Mouse (Mus musculus) skeletal muscle tissue, adult 2 months (tissue): ENCODE results near the gene Pdgfra.

Source experiments
- DNase-seq: peaks from one replicate; pipeline ENCODE4 v3.0.0-alpha.2; 2012; ENCODE audit warnings: low read depth, low spot score

The Pdgfra gene

GRCm38 (mm10) chr5:75155741-75156553 lies 3.9 kb downstream of the Pdgfra start:
- DNase-seq: peak; percentile 46

GRCm38 (mm10) chr5:75156554-75157036 lies 4.5 kb downstream of the Pdgfra start:
- no peak for DNase-seq

DNA sequence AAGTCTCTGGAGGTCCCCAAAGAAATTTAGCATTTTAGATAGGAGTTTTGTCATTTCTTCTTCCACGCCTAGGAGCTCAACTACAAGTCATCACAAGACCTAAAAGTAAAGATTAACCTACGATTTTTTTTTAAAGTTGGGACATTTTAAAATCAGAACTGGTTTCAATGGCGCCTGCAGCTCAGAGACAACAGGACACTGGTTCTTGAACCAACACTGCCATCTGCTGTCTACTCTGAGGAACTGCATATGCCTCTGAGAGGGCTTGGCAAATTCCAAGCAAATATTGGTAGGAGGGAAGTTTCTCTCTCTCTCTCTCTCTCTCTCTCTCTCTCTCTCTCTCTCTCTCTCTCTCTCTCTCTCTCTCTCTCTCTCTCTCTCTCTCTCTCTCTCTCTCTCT lies 4.9 kb downstream of the Pdgfra start:
- DNase-seq: peak; percentile 67

- DNase-seq: no peak
Observed at GRCm38 (mm10) chr5:75160530-75161170, 8.6 kb downstream of the Pdgfra start.

DNA sequence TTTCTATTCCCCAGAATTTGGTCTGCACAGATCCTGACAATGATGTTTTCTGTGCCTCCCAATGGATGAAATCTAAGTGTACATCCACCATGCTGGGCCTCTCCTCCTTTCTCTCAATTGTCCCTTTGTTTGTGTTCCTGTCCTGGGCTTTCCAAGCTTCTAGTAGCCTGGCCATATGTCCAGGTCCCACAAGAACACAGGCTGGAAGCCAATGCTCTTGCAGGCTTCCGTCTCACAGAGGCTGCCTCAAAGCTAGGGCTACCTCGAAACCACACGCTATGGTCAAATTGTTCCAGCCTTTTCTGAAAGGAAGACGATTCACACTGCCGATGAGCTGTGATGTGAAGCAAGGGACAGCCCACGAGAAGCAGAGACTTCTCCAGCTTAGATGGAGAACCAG lies 9.5 kb downstream of the Pdgfra start:
- no peak for DNase-seq

DNA sequence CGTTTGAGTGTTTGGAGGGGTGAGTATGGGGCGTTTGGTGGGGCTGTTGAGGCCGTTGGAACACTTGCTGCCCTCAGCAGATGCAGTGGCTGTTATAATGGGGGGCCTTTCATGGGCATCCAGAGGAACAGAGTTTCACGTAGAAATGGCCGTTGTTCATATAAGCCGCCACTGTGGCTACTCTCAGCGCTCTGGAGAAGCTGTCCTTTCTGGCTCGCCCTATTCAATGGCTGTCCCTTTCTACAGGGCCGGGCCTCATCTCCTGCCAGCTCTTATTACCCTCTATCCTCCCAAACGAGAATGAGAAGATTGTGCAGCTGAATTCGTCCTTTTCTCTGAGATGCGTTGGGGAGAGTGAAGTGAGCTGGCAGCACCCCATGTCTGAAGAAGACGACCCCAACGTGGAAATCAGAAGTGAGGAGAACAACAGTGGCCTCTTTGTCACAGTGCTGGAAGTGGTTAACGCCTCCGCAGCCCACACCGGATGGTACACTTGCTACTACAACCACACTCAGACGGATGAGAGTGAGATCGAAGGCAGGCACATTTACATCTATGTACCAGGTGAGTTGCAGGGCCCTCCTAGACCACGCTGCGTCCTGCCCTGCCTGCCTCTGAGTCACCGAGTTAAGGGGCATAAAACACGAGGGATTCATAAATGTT lies 11.3 kb downstream of the Pdgfra start:
- no peak for DNase-seq

GRCm38 (mm10) chr5:75164688-75165087 lies 12.6 kb downstream of the Pdgfra start:
- DNase-seq: no peak

GRCm38 (mm10) chr5:75169837-75170236 lies 17.7 kb downstream of the Pdgfra start:
- no peak for DNase-seq

DNA sequence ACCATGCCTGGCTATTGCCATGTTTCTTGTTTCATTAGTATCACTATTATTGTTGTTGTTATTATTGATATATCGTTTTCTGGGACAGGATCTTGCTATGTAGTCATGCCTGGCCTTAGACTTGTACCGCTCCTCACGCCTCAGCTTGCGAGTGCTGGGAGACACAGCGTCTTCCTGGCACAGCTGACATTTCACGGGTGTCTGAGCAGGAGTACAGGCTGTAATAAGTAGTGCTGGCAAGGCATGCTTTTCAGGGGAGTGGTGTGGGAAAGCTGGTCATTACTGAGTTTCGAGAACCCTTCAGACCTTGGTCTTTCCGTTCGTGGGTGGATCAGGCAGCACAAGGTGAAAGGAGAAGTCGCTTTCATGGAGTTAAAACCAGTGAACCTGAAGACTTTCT lies 19.8 kb downstream of the Pdgfra start:
- DNase-seq: no peak

DNA sequence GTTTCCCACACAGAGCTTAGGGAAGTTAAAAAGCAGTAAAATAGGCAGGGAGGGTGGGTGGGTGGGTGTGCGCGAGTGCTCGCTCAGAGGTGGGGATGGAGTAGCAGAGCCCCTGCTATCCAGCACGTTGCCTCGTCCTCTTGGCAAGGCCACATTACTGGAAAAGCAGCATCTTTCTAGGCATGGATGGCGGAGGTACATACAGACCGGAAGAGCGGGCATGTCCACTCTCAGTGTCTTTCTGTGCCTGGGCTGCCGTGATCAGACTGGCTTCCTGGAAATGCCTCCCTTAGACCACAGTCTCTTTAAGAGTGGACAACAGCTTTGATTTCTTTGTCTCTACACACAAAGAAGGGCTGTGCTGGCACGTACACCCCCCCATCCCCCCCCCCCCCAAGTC lies 27.2 kb downstream of the Pdgfra start:
- DNase-seq: no peak

DNA sequence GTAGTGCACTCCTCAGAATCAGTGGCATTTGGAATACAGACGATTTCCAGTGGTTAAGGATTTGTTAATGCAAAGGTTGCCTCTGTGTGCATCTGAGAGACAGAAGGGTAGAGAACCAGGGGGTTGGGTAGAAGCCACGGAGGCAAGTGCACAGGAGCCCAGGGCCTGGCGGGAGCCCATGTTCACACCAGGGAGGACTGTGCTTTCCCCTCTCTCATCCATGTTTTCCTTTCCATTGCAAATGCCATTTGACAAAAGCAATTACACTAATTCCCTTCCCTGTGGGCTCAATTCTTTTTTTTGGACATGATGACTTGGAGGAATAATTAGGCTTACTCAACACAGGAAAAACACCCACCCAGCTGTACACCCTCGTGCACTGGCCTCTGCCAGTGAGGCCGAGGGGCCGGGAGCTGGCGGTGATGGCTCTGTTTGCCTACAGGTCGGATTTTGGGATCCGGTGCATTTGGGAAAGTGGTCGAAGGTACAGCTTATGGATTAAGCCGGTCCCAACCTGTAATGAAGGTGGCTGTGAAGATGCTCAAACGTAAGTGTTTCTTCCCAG lies 27.7 kb downstream of the Pdgfra start:
- DNase-seq: no peak

GRCm38 (mm10) chr5:75183653-75184052 lies 31.6 kb downstream of the Pdgfra start:
- no peak for DNase-seq

DNA sequence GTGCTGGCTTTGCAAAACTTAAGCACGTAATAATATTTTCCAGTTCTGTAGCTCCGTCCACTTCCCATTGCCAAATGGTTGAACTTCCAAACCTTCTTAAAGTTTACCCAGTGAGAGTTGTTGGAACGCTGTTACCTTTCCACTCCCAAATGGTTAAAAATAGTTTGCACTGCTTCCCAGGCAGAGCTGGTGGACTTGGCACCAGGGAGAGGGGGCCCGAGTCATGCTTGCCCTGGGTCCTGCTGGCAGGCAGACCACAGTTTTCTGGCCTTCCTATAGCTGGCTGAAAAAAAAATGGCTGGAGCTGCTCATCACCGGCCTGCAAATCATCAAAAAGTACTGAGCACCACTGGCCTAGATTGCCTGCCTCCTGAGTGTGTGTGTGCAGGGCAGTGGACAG lies 32.0 kb downstream of the Pdgfra start:
- no peak for DNase-seq

DNA sequence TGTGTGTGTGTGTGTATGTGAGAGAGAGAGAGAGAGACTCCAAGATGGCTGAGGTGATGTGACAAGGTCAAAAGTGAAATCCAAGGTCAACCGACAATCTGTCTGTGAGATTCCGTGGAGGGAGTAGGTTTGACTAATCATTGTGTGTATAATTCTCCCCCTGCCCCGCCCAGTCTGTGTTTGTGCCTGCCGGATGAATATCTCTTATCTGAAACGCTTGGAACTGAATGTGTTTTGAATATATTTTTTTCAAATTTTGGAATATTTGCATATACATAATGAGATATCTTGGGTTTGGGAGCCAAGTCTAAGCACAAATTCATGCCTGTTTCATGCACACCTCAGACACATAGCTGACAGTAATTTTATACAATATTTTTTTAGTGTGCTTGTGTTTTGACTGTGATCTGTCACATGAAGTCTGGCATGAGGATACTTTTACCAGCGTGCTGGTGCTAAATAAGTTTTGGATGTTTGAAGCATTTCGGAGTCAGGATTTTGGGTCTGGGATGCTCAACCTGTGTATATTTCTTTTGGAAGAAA lies 32.7 kb downstream of the Pdgfra start:
- DNase-seq: no peak

GRCm38 (mm10) chr5:75185584-75185983 lies 33.5 kb downstream of the Pdgfra start:
- no peak for DNase-seq

DNA sequence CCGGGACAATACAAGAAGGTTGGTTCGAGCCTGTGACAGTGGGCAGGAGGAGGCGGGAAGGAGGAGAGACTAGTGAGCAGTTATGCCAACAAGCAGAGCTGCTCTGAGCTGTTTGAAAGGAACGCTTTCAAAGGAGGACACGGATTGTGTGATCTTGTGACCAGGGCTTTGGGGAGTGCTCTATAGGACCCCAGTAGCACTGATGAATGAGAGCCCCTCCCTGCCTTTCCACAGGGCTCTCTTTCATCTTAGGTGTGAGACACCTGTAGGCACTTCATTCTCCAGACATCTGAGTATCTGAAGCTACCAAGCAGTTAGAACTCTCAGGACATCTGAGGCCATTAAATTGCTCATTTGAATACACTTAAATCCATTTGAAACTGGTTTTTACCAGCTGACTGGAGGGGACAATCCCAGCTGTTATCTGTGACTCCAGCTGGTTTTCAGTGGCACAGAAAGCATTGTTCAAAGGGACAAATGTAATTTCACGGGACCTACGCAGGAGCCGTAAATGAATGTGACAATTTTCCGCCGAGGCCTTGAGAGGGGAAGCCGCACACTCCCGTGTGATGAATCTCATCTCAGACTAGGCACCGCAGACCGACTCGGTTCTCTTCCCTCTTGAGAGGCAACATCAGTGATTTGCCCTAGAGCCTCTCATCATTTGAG lies 37.4 kb downstream of the Pdgfra start:
- no peak for DNase-seq

- DNase-seq: no peak
Observed at GRCm38 (mm10) chr5:75193107-75193506, 41.0 kb downstream of the Pdgfra start.

- no peak for DNase-seq
Observed at GRCm38 (mm10) chr5:75198413-75198812, 46.3 kb downstream of the Pdgfra start.

DNA sequence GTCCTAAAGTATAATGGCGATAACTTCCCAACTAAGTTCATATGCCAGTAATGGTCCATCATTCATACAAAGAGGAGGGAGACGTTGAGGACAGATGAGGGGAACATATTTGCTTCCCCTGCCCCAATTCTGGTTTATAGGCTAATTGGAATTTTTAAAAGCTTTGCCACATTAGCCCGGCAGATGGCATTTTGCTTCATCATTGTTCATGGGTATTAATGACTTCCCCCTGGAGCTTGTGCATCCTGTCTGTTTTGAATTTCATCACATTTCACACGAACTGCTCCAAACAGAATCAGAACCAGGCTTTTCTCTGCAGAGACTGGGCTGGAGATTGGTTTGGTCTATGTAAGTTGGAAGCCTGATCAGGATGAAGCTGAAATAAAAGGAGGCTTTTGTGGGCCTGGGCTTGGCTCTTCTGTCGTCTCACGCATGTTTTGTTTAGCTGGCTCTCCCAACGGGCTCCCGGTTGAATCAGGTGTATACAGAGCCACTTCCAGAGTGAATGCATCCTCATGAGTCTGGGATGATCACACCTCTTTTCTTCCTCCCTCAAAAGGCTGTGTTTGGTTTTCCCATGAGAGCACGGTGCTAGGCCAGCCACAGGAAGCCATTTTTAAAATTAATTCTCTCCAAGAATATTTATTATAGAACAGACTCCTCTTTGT lies 47.7 kb downstream of the Pdgfra start:
- DNase-seq: no peak

GRCm38 (mm10) chr5:75200366-75200724 lies 48.3 kb downstream of the Pdgfra start:
- no peak for DNase-seq

GRCm38 (mm10) chr5:75207905-75208304 lies 55.8 kb downstream of the Pdgfra start:
- DNase-seq: no peak
